Mouse (Mus musculus): ENCODE results near the gene Crebl2.

DNA sequence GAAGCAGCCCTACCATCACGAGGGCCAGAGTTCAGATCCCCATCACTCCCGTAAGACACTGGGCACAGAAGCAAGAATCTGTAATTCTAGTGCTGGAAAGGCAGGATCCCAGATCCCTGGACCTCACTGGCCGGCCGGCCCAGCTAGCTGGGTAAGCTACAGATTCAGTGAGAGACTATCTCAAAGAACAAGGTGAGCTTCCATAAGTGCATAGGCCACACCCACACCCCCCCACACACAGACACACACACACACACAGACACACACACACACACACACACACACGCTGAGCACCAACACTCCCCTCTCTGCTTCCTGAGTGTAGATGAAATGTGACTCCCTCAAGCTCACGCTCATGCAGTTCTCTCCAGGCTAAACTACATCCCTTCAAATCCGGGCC is 60.5 kb downstream of the Crebl2 start:
- TF ChIP-seq GATA1 (IDR thresholded peaks at IDR 0.05; ENCODE audit: borderline replicate concordance, low read length), result no peak
- no peak for TF ChIP-seq FLI1 (IDR thresholded peaks at IDR 0.05; ENCODE audit: low read length)
